ENCODE assay signal across 8 mouse cellular contexts in the genomic region with DNA sequence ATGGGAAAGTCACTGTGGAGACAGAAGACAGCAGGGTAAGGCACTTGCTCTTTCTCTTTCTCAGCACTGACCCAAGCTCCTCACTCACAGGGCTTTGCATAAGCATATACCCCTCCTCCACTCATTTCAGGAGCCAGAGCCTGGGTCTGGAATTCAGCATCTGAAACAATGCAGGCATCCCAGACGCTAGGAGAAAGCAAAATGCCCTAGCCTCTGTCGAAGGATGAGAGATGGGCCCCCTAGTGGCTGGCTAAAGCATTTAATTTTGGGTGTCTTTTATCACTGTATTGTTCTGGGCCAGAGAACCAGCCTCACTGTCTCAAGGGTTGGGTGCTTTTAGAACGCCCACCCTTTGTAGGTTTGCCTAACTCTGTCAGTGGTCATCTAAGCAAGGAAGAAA. TPM values are rescaled to one million over a fixed set of nuclear protein-coding genes. Genes with fewer than 3 reads are reported as not detected.
DNase-seq lines count a peak whose midpoint lies in the region; ATAC-seq lines count a peak whose summit lies in the region.

No protein-coding gene starts in this region.

- no peaks in the 10 kb centered on the region for H3K9me3 ChIP-seq in neural tube, embryonic 15.5 days (replicated peaks)
- H3K9me3 ChIP-seq in hindbrain, embryonic 12.5 days (replicated peaks), result no peaks in the 10 kb centered on the region

- H3K27me3 ChIP-seq in neural tube, embryonic 15.5 days (replicated peaks), result peaks cover 8% of the 10 kb centered on the region
- H3K27me3 ChIP-seq in hindbrain, embryonic 12.5 days, result peaks cover 28% of the 10 kb centered on the region

- peak; percentile 65 for DNase-seq in neural tube, embryonic 10.5 days (ENCODE audit: extremely low spot score, low spot score)
- DNase-seq in adrenal gland, adult 8-10 months, result peak; percentile 12
- peak; percentile 88 for DNase-seq in embryo, embryonic 10.5 days (ENCODE audit: low spot score)
- peak; percentile 41 to 51 for DNase-seq in left cerebral cortex, postnatal 14 days (ENCODE audit: low spot score in 2 of 2)
- peak; percentile 80 for DNase-seq in mesoderm, embryonic 11.5 days (ENCODE audit: low read depth, low spot score)
- peak; percentile 8 for DNase-seq in spleen, adult 12 weeks (ENCODE audit: low spot score)

- no peaks in the 10 kb centered on the region for H3K4me1 ChIP-seq in neural tube, embryonic 15.5 days
- H3K4me1 ChIP-seq in hindbrain, embryonic 12.5 days, result peaks cover 25% of the 10 kb centered on the region

- no peak overlapping the region for H3K9ac ChIP-seq in neural tube, embryonic 15.5 days (replicated peaks)
- no peak overlapping the region for H3K9ac ChIP-seq in hindbrain, embryonic 12.5 days

- 9% methylated on average over 3 of the region's 3 CpGs for WGBS in neural tube, embryonic 15.5 days
- 4% methylated on average over 3 of the region's 3 CpGs for whole genome bisulfite sequencing in hindbrain, embryonic 12.5 days

- no peaks in the 10 kb centered on the region for H3K36me3 ChIP-seq in neural tube, embryonic 15.5 days
- H3K36me3 ChIP-seq in hindbrain, embryonic 12.5 days, result no peaks in the 10 kb centered on the region

- no peak overlapping the region for H3K4me2 ChIP-seq in neural tube, embryonic 15.5 days
- H3K4me2 ChIP-seq in hindbrain, embryonic 12.5 days (replicated peaks), result peak overlapping the region; percentile 3; the same call in 1 of the 2 replicates

- H3K4me3 ChIP-seq in neural tube, embryonic 15.5 days (replicated peaks), result no peak overlapping the region
- no peak overlapping the region for H3K4me3 ChIP-seq in hindbrain, embryonic 12.5 days

- no peak for ATAC-seq in neural tube, embryonic 15.5 days (ENCODE audit: low FRiP score)
- ATAC-seq in hindbrain, embryonic 12.5 days (ENCODE audit: low FRiP score), result peak; percentile 32

- intact Hi-C loops in left cerebral cortex, postnatal 14 days (cut with DNase I), result no loop called here

- H3K27ac ChIP-seq in neural tube, embryonic 15.5 days (replicated peaks), result no peak overlapping the region
- peak overlapping the region; percentile 66 for H3K27ac ChIP-seq in hindbrain, embryonic 12.5 days

RNA-seq across cellular contexts. Expression of gene Myh3, which starts 2.1 kb away (rescaled TPM):
- 8.3 and 13.4 TPM in 2 replicates for polyA plus RNA-seq in neural tube, embryonic 15.5 days (2015; fragmentation: Nextera tagmentation; extraction: Ambion mirVana)
- under 1 TPM in 3 of 4 experiments, not detected in 1; 0.05 to 0.17 (median 0.09) TPM for total RNA-seq in adrenal gland, adult 8-10 months (2022)
- 4.3 and 26.2 TPM in 2 replicates for polyA plus RNA-seq in hindbrain, embryonic 12.5 days (2016; fragmentation: Nextera tagmentation; extraction: Ambion mirVana)
- total RNA-seq in left cerebral cortex, postnatal 14 days (2021), result 1 to 10 TPM; 1.8 to 2.1 TPM

RNA-seq across cellular contexts. Expression of gene Sco1, which starts 27.7 kb away (rescaled TPM):
- polyA plus RNA-seq in neural tube, embryonic 15.5 days (2015; fragmentation: Nextera tagmentation; extraction: Ambion mirVana), result 12.3 and 12.7 TPM in 2 replicates
- total RNA-seq in adrenal gland, adult 8-10 months (2022), result 10 to 100 TPM; 20.1 to 26.5 (median 21.6) TPM
- 18.2 and 18.9 TPM in 2 replicates for polyA plus RNA-seq in hindbrain, embryonic 12.5 days (2016; fragmentation: Nextera tagmentation; extraction: Ambion mirVana)
- total RNA-seq in left cerebral cortex, postnatal 14 days (2021), result 1 to 10 TPM; 8.3 to 8.8 TPM

RNA-seq across cellular contexts. Expression of gene Adprm, which starts 27.8 kb away (rescaled TPM):
- 31.5 and 31.7 TPM in 2 replicates for polyA plus RNA-seq in neural tube, embryonic 15.5 days (2015; fragmentation: Nextera tagmentation; extraction: Ambion mirVana)
- total RNA-seq in adrenal gland, adult 8-10 months (2022), result 10 to 100 TPM; 23.4 to 37.2 (median 30.9) TPM
- polyA plus RNA-seq in hindbrain, embryonic 12.5 days (2016; fragmentation: Nextera tagmentation; extraction: Ambion mirVana), result 37.8 and 39.6 TPM in 2 replicates
- 10 to 100 TPM; 21.7 to 24.0 TPM for total RNA-seq in left cerebral cortex, postnatal 14 days (2021)

RNA-seq across cellular contexts. Expression of gene Tmem220, which starts 55.2 kb away (rescaled TPM):
- 0.51 and 0.59 TPM in 2 replicates for polyA plus RNA-seq in neural tube, embryonic 15.5 days (2015; fragmentation: Nextera tagmentation; extraction: Ambion mirVana)
- 10 to 100 TPM in 1 of 4 experiments, 1 to 10 TPM in 3; 8.1 to 10.0 (median 9.4) TPM for total RNA-seq in adrenal gland, adult 8-10 months (2022)
- polyA plus RNA-seq in hindbrain, embryonic 12.5 days (2016; fragmentation: Nextera tagmentation; extraction: Ambion mirVana), result 0.43 and 1.2 TPM in 2 replicates
- total RNA-seq in left cerebral cortex, postnatal 14 days (2021), result under 1 TPM in 1 of 2 experiments, not detected in 1; 0.42 TPM

Comparison
In these comparisons a context has a peak if more than half of its experiments do, and no peak if none do; other contexts are left out.
1. DNase-seq: peak in every context shown above with its lines; median percentile 88 in embryo, embryonic 10.5 days; 80 in mesoderm, embryonic 11.5 days; 65 in neural tube, embryonic 10.5 days; 46 in left cerebral cortex, postnatal 14 days; 12 in adrenal gland, adult 8-10 months; 8 in spleen, adult 12 weeks.